Mouse (Mus musculus): ENCODE measurements around the gene Snn.

DNA sequence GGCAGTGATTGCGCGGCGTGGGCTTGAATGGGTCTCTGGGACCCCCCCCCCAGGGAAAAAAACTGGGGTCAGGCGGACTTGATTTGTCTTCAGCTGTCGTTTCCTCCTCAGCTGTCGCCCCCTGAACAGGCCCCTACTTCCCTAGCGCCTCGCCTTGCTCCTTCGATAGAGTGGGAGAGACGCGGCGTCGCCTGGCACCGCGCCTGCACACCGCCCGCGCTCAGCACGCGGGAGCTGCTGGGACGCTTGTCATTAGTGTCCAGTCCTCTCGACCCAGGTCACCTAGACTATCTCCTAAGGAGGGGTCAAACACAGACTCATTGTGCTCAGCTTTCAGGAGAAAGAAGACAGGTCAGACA is 6.1 kb downstream of the Snn start:
- TF ChIP-seq CTCF (conservative IDR thresholded peaks at IDR 0.05 in 1 of 2, IDR thresholded peaks at IDR 0.05 in 1 of 2; ENCODE audit: low read depth in 2 of 2, low read length in 2 of 2) (no peak), MYC (IDR thresholded peaks at IDR 0.05; ENCODE audit: low read depth, low read length) (no peak), EP300 (IDR thresholded peaks at IDR 0.05; ENCODE audit: low read length) (no peak), POLR2A (IDR thresholded peaks at IDR 0.05; ENCODE audit: low read depth, low read length) (no peak), KAT2A (IDR thresholded peaks at IDR 0.05; ENCODE audit: insufficient replicate concordance, low read length) (no peak), ZMIZ1 (IDR thresholded peaks at IDR 0.05; ENCODE audit: low read depth, low read length) (no peak), ZKSCAN1 (IDR thresholded peaks at IDR 0.05; ENCODE audit: borderline replicate concordance, low read depth, low read length) (no peak), NELFE (IDR thresholded peaks at IDR 0.05; ENCODE audit: low read depth, low read length) (no peak), PAX5 (IDR thresholded peaks at IDR 0.05; ENCODE audit: low read length) (no peak), ETS1 (conservative IDR thresholded peaks at IDR 0.05; ENCODE audit: low read depth, low read length) (no peak)

Measured in CH12.LX (cell line).